Mouse (Mus musculus): Measurements from ENCODE around the gene Bend3. TPM values are rescaled to one million over a fixed set of nuclear protein-coding genes. Genes with fewer than 3 reads are reported as not detected.

The Bend3 gene
- total and polyA plus RNA-seq, 2 experiments = 1.3 to 2.1 TPM

DNA sequence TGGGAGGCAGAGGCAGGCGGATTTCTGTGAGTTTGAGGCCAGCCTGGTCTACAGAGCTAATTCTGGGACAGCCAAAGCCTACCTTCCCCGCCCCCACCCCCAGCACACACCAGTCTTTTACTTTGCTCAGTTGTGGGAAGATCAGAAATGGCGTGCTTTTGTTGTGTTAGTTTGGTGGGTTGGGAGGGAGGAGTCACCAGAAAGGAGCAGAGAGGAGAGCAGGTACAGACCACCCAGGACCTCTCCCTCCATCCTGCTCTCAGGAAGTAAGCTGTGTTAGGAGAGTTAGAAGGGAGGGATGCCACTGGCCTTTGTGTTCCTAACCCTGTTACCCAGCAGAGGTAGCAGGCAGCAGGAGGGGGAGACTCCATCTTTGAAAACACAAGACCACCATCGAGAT lies 28.4 kb downstream of the Bend3 start:
- Histone ChIP-seq H3K27me3 (ENCODE audit: control insufficient read depth, insufficient read depth, low read length) (no peaks in the 10 kb centered on the region), H3K4me1 (ENCODE audit: control insufficient read depth, insufficient read depth, low read length) (0 out of 2 replicates have a peak, but pooled peaks cover 2% of the 10 kb centered on the region)
- 74% methylated on average over 4 of the region's 4 CpGs for WGBS

DNA sequence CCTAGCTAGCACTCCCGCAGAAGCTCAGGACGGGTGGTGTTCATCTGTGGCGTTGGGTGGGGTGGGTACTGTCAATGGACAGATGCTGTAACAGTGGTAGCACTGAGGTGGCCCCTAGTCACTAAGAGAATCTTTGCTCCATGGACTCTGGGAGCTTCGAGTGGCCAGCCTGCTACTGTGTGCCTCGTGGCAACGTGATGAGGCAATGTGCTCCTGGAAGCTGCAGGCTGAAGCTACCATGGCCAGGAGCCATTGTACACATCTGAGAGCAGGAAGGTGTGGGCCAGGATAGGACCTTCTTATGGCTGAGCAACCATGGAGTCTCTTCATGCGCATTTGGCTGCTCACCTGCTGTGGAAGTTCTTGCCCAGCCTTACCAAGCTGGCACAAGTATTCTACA lies 30.6 kb downstream of the Bend3 start:
- no peak for TF ChIP-seq POLR2A (IDR thresholded peaks at IDR 0.05; ENCODE audit: extremely low read depth, insufficient read depth, low read length)
- peaks cover 8% of the 10 kb centered on the region for H3K4me1 ChIP-seq (ENCODE audit: control insufficient read depth, insufficient read depth, low read length)
- no peak overlapping the region for H3K4me3 ChIP-seq (ENCODE audit: insufficient read depth, low read depth, low read length)
- no peak overlapping the region for H3K9ac ChIP-seq (ENCODE audit: low read depth, low read length)
- no peaks in the 10 kb centered on the region for H3K27me3 ChIP-seq (ENCODE audit: control insufficient read depth, insufficient read depth, low read length)
- H3K27ac ChIP-seq (replicated peaks; ENCODE audit: insufficient read depth, low read depth, low read length) = no peak overlapping the region
- no peaks in the 10 kb centered on the region for H3K79me2 ChIP-seq (ENCODE audit: control insufficient read depth, insufficient read depth, low read length)
- peaks cover 2% of the 10 kb centered on the region; the same call in 1 of the 2 replicates for H3K36me3 ChIP-seq (ENCODE audit: control insufficient read depth, insufficient read depth, low read length)
- DNase-seq (ENCODE audit: extremely low read depth, low read depth, low spot score) = peak; percentile 85
- 65% methylated on average over 7 of the region's 7 CpGs for WGBS

More for the DNA sequence above, 28.4 kb downstream of the Bend3 start:
- peaks cover 2% of the 10 kb centered on the region; the same call in 1 of the 2 replicates for H3K36me3 ChIP-seq (ENCODE audit: control insufficient read depth, insufficient read depth, low read length)
- H3K79me2 ChIP-seq (ENCODE audit: control insufficient read depth, insufficient read depth, low read length) = no peaks in the 10 kb centered on the region
- TF ChIP-seq CTCF (IDR thresholded peaks at IDR 0.05; ENCODE audit: low read depth, low read length) (no peak), POLR2A (IDR thresholded peaks at IDR 0.05; ENCODE audit: extremely low read depth, insufficient read depth, low read length) (no peak)
- no peak overlapping the region for H3K4me3 ChIP-seq (ENCODE audit: insufficient read depth, low read depth, low read length)
- H3K27ac ChIP-seq (replicated peaks; ENCODE audit: insufficient read depth, low read depth, low read length) = no peak overlapping the region
- no peak overlapping the region for H3K9ac ChIP-seq (ENCODE audit: low read depth, low read length)
- DNase-seq (ENCODE audit: extremely low read depth, low read depth, low spot score) = no peak

DNA sequence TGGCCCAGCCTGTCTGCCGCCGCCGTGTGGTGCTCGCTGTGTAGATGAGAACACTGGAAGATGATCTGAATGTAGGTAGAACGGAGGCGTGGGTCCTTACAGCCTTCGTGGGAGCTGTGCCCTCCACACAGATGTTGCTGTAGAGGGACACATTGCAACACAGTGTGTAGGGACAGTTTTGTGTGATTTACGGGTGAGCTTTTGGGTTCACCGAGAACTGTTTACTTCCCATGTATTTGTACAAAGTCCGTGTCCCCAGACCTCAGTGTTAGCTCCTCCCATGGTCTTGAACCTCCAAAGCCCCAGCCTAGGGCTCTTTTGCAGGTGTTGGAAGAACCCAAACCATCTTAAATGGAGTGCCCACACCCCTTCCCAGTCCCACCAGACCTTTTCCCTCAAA lies 34.3 kb downstream of the Bend3 start:
- peak; percentile 88 for DNase-seq (ENCODE audit: extremely low read depth, low read depth, low spot score)
- Histone ChIP-seq H3K27me3 (ENCODE audit: control insufficient read depth, insufficient read depth, low read length) (no peaks in the 10 kb centered on the region), H3K9ac (ENCODE audit: low read depth, low read length) (peak overlapping the region; percentile 25; the same call in 1 of the 2 replicates), H3K4me3 (ENCODE audit: insufficient read depth, low read depth, low read length) (peak overlapping the region; percentile 4; the same call in 1 of the 2 replicates), H3K27ac (replicated peaks; ENCODE audit: insufficient read depth, low read depth, low read length) (peak overlapping the region; percentile 70), H3K79me2 (ENCODE audit: control insufficient read depth, insufficient read depth, low read length) (no peaks in the 10 kb centered on the region), H3K4me1 (ENCODE audit: control insufficient read depth, insufficient read depth, low read length) (peaks cover 20% of the 10 kb centered on the region), H3K36me3 (ENCODE audit: control insufficient read depth, insufficient read depth, low read length) (peaks cover 2% of the 10 kb centered on the region; the same call in 1 of the 2 replicates)
- 45% methylated on average over 10 of the region's 10 CpGs for WGBS
- no peak for TF ChIP-seq POLR2A (IDR thresholded peaks at IDR 0.05; ENCODE audit: extremely low read depth, insufficient read depth, low read length)
- TF ChIP-seq CTCF (IDR thresholded peaks at IDR 0.05; ENCODE audit: low read depth, low read length) = no peak

DNA sequence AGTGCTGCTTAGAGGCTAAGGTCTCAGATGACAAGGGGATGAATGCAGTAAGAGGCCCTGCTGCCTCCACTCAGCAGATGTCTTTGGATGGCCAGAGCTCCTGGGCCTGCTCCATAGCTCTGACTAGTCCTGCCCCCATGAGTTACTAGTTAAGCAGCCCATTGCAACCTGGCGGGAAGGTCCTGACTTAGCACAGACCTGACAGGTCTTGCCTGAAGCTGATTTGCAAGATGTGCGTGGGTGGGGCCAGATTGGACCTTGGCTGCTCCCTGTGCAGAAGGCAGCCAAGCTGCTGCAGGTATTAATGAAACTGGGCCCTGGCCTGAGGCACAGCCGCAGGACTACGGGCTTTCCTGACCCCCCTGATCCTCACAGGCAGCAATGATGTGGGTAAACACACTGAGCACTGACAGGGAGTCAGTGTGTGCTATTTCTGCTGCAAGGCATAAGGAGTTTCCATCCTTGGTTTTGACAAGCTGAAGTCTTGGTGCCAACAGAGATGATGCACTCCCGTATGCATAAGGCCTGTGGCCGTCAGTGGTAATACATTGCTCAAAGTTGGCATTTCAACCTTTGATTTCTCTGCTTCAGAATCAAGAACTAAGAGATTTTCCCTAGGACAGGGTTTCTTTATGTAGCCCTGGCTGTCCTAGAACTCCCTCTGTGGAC lies 38.5 kb downstream of the Bend3 start:
- no peak for TF ChIP-seq POLR2A (IDR thresholded peaks at IDR 0.05; ENCODE audit: extremely low read depth, insufficient read depth, low read length)
- Histone ChIP-seq H3K27me3 (ENCODE audit: control insufficient read depth, insufficient read depth, low read length) (no peaks in the 10 kb centered on the region), H3K9ac (ENCODE audit: low read depth, low read length) (0 out of 2 replicates have a peak overlapping the region, but pooled peaks have one; percentile 23), H3K79me2 (ENCODE audit: control insufficient read depth, insufficient read depth, low read length) (peaks cover 11% of the 10 kb centered on the region; the same call in 1 of the 2 replicates), H3K36me3 (ENCODE audit: control insufficient read depth, insufficient read depth, low read length) (0 out of 2 replicates have a peak, but pooled peaks cover 2% of the 10 kb centered on the region), H3K4me3 (ENCODE audit: insufficient read depth, low read depth, low read length) (no peak overlapping the region), H3K4me1 (ENCODE audit: control insufficient read depth, insufficient read depth, low read length) (peaks cover 23% of the 10 kb centered on the region), H3K27ac (replicated peaks; ENCODE audit: insufficient read depth, low read depth, low read length) (peak overlapping the region; percentile 87)
- DNase-seq (ENCODE audit: extremely low read depth, low read depth, low spot score) = peak; percentile 68
- WGBS = 23% methylated on average over 6 of the region's 6 CpGs

DNA sequence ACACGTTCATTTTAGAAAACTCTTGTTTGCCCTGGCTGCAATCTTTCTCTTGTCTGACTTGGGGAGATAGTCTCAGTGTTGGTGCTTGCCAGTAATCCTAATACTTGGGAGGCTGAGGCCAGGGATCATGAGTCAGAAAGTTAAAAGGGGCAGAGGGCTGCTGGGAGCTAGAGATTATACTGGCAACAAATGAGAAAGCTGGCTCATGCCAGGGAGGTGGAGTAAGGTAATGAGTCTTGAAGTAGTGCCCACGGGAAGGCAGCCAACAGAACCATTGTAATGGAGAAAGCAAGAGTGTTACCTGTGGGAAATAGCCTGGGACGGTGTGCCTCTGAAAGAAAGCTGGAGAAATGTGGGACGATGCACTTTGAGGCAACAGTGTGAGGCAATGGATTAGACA lies 39.2 kb downstream of the Bend3 start:
- H3K4me1 ChIP-seq (ENCODE audit: control insufficient read depth, insufficient read depth, low read length) = peaks cover 22% of the 10 kb centered on the region
- H3K9ac ChIP-seq (ENCODE audit: low read depth, low read length) = peak overlapping the region; percentile 46; the same call in 1 of the 2 replicates
- H3K4me3 ChIP-seq (ENCODE audit: insufficient read depth, low read depth, low read length) = no peak overlapping the region
- TF ChIP-seq CTCF (IDR thresholded peaks at IDR 0.05; ENCODE audit: low read depth, low read length) = no peak
- no peaks in the 10 kb centered on the region for H3K27me3 ChIP-seq (ENCODE audit: control insufficient read depth, insufficient read depth, low read length)
- DNase-seq (ENCODE audit: extremely low read depth, low read depth, low spot score) = peak; percentile 87
- peak overlapping the region; percentile 87 for H3K27ac ChIP-seq (replicated peaks; ENCODE audit: insufficient read depth, low read depth, low read length)
- WGBS = 21% methylated on average over 4 of the region's 4 CpGs
- peaks cover 13% of the 10 kb centered on the region; the same call in 1 of the 2 replicates for H3K79me2 ChIP-seq (ENCODE audit: control insufficient read depth, insufficient read depth, low read length)
- H3K36me3 ChIP-seq (ENCODE audit: control insufficient read depth, insufficient read depth, low read length) = 0 out of 2 replicates have a peak, but pooled peaks cover 2% of the 10 kb centered on the region

DNA sequence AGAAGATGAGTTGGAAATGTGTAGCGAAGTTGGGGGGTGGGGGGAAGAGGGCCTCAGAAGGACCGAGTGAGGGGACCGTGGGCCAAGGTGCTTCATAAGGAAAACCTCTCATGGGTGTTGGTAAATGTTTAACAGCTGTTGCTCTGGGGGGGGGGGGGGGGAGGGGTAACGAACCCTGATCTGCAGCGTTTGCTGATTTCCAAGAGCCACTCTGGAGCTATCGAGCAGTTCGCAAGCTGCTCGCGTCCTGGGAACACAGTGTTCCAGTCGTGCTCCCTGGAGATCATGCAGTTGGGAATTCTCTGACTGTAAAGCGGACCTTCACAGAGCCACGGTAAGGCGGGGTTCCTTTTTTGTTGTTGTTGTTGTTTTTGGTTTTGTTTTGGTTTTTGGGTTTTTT lies 39.7 kb downstream of the Bend3 start:
- Histone ChIP-seq H3K9ac (ENCODE audit: low read depth, low read length) (peak overlapping the region; percentile 67; the same call in 1 of the 2 replicates), H3K4me1 (ENCODE audit: control insufficient read depth, insufficient read depth, low read length) (peaks cover 17% of the 10 kb centered on the region), H3K36me3 (ENCODE audit: control insufficient read depth, insufficient read depth, low read length) (0 out of 2 replicates have a peak, but pooled peaks cover 2% of the 10 kb centered on the region), H3K79me2 (ENCODE audit: control insufficient read depth, insufficient read depth, low read length) (peaks cover 13% of the 10 kb centered on the region; the same call in 1 of the 2 replicates), H3K4me3 (ENCODE audit: insufficient read depth, low read depth, low read length) (peak overlapping the region; percentile 77), H3K27me3 (ENCODE audit: control insufficient read depth, insufficient read depth, low read length) (no peaks in the 10 kb centered on the region), H3K27ac (replicated peaks; ENCODE audit: insufficient read depth, low read depth, low read length) (peak overlapping the region; percentile 87)
- peak; percentile 91 for DNase-seq (ENCODE audit: extremely low read depth, low read depth, low spot score)
- 22% methylated on average over 12 of the region's 13 CpGs for WGBS
- TF ChIP-seq CTCF (IDR thresholded peaks at IDR 0.05; ENCODE audit: low read depth, low read length) (no peak), POLR2A (IDR thresholded peaks at IDR 0.05; ENCODE audit: extremely low read depth, insufficient read depth, low read length) (peak; percentile 84)
